Mouse (Mus musculus) neutrophil, adult 59 days (primary cell): ENCODE data around the gene 4930404N11Rik. TPM values are rescaled to one million over a fixed set of nuclear protein-coding genes. Genes with fewer than 3 reads are reported as not detected.

ENCODE experiments used
- total RNA-seq, 2 experiments: library from RNA; stranded (reverse); gene quantifications; 1 replicate in 1 of 2; 2 replicates in 1 of 2; pipeline ENCODE4 v1.2.4; 2023

4930404N11Rik gene
- 1 to 10 TPM; 4.5 to 5.1 TPM for total RNA-seq

GRCm38 (mm10) chr10:81365672-81366476 is at the start of gene 4930404N11Rik:
TSS of gene 4930404N11Rik (minus strand) at chr10:81365816.

GRCm38 (mm10) chr10:81392781-81393185 is 27.2 kb upstream of the 4930404N11Rik start, which contains the start of gene Smim24:
TSS of gene Smim24 (plus strand) at chr10:81393051.

GRCm38 (mm10) chr10:81388505-81389055 is 23.0 kb upstream of the 4930404N11Rik start, which contains the start of gene Gm48552:
TSS of gene Gm48552 (plus strand) at chr10:81389005.

GRCm38 (mm10) chr10:81383802-81384604 is 18.4 kb upstream of the 4930404N11Rik start, which contains the start of the genes Dohh and Gm48551:
TSS of gene Dohh (plus strand) at chr10:81384428.
TSS of gene Gm48551 (plus strand) at chr10:81384466.

GRCm38 (mm10) chr10:81377793-81378552 is 12.4 kb upstream of the 4930404N11Rik start, which contains the start of gene Fzr1:
TSS of gene Fzr1 (minus strand) at chr10:81378516.

GRCm38 (mm10) chr10:81356991-81357844 is 8.4 kb downstream of the 4930404N11Rik start, which contains the start of gene Mfsd12:
TSS of gene Mfsd12 (plus strand) at chr10:81357491.

GRCm38 (mm10) chr10:81350351-81351063 is 15.1 kb downstream of the 4930404N11Rik start, which contains the start of gene Hmg20b:
TSS of gene Hmg20b (minus strand) at chr10:81350480.

GRCm38 (mm10) chr10:81342686-81343505 is 22.7 kb downstream of the 4930404N11Rik start, which contains the start of gene Gipc3:
TSS of gene Gipc3 (minus strand) at chr10:81343266.

GRCm38 (mm10) chr10:81328386-81328785 is 37.2 kb downstream of the 4930404N11Rik start, which contains the start of gene Tbxa2r:
TSS of gene Tbxa2r (plus strand) at chr10:81328731.

GRCm38 (mm10) chr10:81320550-81321347 is 44.9 kb downstream of the 4930404N11Rik start, which contains the start of gene Cactin:
TSS of gene Cactin (plus strand) at chr10:81321103.

Other genes starting within 250 kb of the 4930404N11Rik start
- 10 to 100 TPM; 60.7 to 67.8 TPM for gene Zbtb7a, start 230.6 kb downstream of the 4930404N11Rik start, total RNA-seq
- 10 to 100 TPM; 27.4 to 29.6 TPM for gene Pias4, start 197.9 kb downstream of the 4930404N11Rik start, total RNA-seq
- gene Eef2, start 189.2 kb downstream of the 4930404N11Rik start, total RNA-seq: 100 to 1,000 TPM; 738 to 811 TPM
- gene Dapk3, start 182.8 kb downstream of the 4930404N11Rik start, total RNA-seq: 10 to 100 TPM; 26.7 to 27.9 TPM
- not detected for gene 4930442H23Rik, start 182.0 kb downstream of the 4930404N11Rik start, total RNA-seq
- not detected for gene Nmrk2, start 163.8 kb downstream of the 4930404N11Rik start, total RNA-seq
- gene Atcay, start 135.0 kb downstream of the 4930404N11Rik start, total RNA-seq: not detected
- 1 to 10 TPM in 1 of 2 experiments, under 1 TPM in 1; 0.24 to 1.1 TPM for gene Zfr2, start 132.7 kb downstream of the 4930404N11Rik start, total RNA-seq
- gene Matk, start 112.9 kb downstream of the 4930404N11Rik start, total RNA-seq: 10 to 100 TPM in 1 of 2 experiments, 1 to 10 TPM in 1; 5.1 to 10.3 TPM
- gene Mrpl54, start 98.9 kb downstream of the 4930404N11Rik start, total RNA-seq: 10 to 100 TPM; 33.8 to 41.6 TPM
- gene Apba3, start 98.9 kb downstream of the 4930404N11Rik start, total RNA-seq: 10 to 100 TPM; 26.1 to 28.4 TPM
- gene Tjp3, start 74.2 kb downstream of the 4930404N11Rik start, total RNA-seq: 1 to 10 TPM; 5.1 to 5.4 TPM
- gene Pip5k1c, start 72.9 kb downstream of the 4930404N11Rik start, total RNA-seq: 10 to 100 TPM; 92.2 TPM
- 10 to 100 TPM; 25.0 to 30.3 TPM for gene Cactin, start 44.7 kb downstream of the 4930404N11Rik start, total RNA-seq
- under 1 TPM; 0.49 to 0.58 TPM for gene Tbxa2r, start 37.1 kb downstream of the 4930404N11Rik start, total RNA-seq
- not detected for gene Gipc3, start 22.6 kb downstream of the 4930404N11Rik start, total RNA-seq
- 10 to 100 TPM; 41.7 to 57.4 TPM for gene Hmg20b, start 15.3 kb downstream of the 4930404N11Rik start, total RNA-seq
- gene Mfsd12, start 8.3 kb downstream of the 4930404N11Rik start, total RNA-seq: 10 to 100 TPM; 16.0 to 20.4 TPM
- 10 to 100 TPM; 49.9 to 55.8 TPM for gene Fzr1, start 12.7 kb upstream of the 4930404N11Rik start, total RNA-seq
- gene Dohh, start 18.6 kb upstream of the 4930404N11Rik start, total RNA-seq: 10 to 100 TPM; 16.9 to 19.6 TPM
- 1 to 10 TPM in 1 of 2 experiments, under 1 TPM in 1; 0.35 to 1.0 TPM for gene Gm48551, start 18.6 kb upstream of the 4930404N11Rik start, total RNA-seq
- not detected for gene Gm48552, start 23.2 kb upstream of the 4930404N11Rik start, total RNA-seq
- 1 to 10 TPM; 5.6 to 9.3 TPM for gene Smim24, start 27.2 kb upstream of the 4930404N11Rik start, total RNA-seq
- 10 to 100 TPM; 59.7 to 65.2 TPM for gene Nfic, start 89.8 kb upstream of the 4930404N11Rik start, total RNA-seq
- gene Celf5, start 116.9 kb upstream of the 4930404N11Rik start, total RNA-seq: under 1 TPM in 1 of 2 experiments, not detected in 1; 0.46 TPM
- 100 to 1,000 TPM; 112 to 133 TPM for gene Ncln, start 130.6 kb upstream of the 4930404N11Rik start, total RNA-seq
- gene S1pr4, start 134.3 kb upstream of the 4930404N11Rik start, total RNA-seq: 10 to 100 TPM; 68.9 to 87.5 TPM
- 10 to 100 TPM; 36.8 to 37.6 TPM for gene Gna15, start 158.4 kb upstream of the 4930404N11Rik start, total RNA-seq
- gene Gna11, start 179.4 kb upstream of the 4930404N11Rik start, total RNA-seq: 10 to 100 TPM in 1 of 2 experiments, 1 to 10 TPM in 1; 9.7 to 13.9 TPM
- 100 to 1,000 TPM; 319 to 329 TPM for gene Aes, start 193.7 kb upstream of the 4930404N11Rik start, total RNA-seq
- 1 to 10 TPM; 1.1 to 1.9 TPM for gene Tle2, start 208.7 kb upstream of the 4930404N11Rik start, total RNA-seq
- gene Tle6, start 235.3 kb upstream of the 4930404N11Rik start, total RNA-seq: 1 to 10 TPM; 3.0 to 4.4 TPM
- 1 to 10 TPM; 1.0 to 1.3 TPM for gene BC025920, start 240.5 kb upstream of the 4930404N11Rik start, total RNA-seq